10 mouse cellular contexts compared by ENCODE assay signal in genomic region chr7:44464511-44464910, GRCm38 (mm10). TPM values are rescaled to one million over a fixed set of nuclear protein-coding genes. Genes with fewer than 3 reads are reported as not detected.
A peak's percentile ranks its signal among the peaks of the same experiment; 100 is the strongest.
DNase-seq lines count a peak whose midpoint lies in the region; ATAC-seq lines count a peak whose summit lies in the region.
"Had no signal": no experiment of that assay in that cellular context is flagged by ENCODE, and none has a peak within 500 bp of the region (broad histone marks: within the 10 kb centered on the region; RNA-seq: fewer than 3 reads in every experiment).

No protein-coding gene starts in this region.

- no peak overlapping the region for H3K4me3 ChIP-seq in midbrain, embryonic 10.5 days

- no peak for ATAC-seq in granulocyte monocyte progenitor cell, adult 5-6 weeks (replicated peaks; ENCODE audit: poor library complexity, severe bottlenecking)

- peaks cover 52% of the 10 kb centered on the region for H3K27me3 ChIP-seq in midbrain, embryonic 10.5 days (ENCODE audit: low read depth, poor library complexity, severe bottlenecking)

- no peaks in the 10 kb centered on the region for H3K9me3 ChIP-seq in midbrain, embryonic 10.5 days (replicated peaks)

- DNase-seq in ES-CJ7 (ENCODE audit: low read depth, low spot score) = peak; percentile 20
- DNase-seq in cerebellum, postnatal 10 days = peak; percentile 98 to 99
- DNase-seq in layer of hippocampus, adult 11-12 months (ENCODE audit: low spot score) = peak; percentile 88
- DNase-seq in midbrain, embryonic 10.5 days (ENCODE audit: low spot score) = peak; percentile 40
- no peak for DNase-seq in Muller cell, postnatal 12 days (ENCODE audit: inconsistent ontology term)
- no peak for DNase-seq in gastrocnemius, postnatal 10 days
- DNase-seq in heart, postnatal 4 days = no peak

- 24% methylated on average over 4 of the region's 4 CpGs for WGBS in midbrain, embryonic 10.5 days

- peaks cover 68% of the 10 kb centered on the region for H3K4me1 ChIP-seq in midbrain, embryonic 10.5 days

- H3K27ac ChIP-seq in midbrain, embryonic 10.5 days (replicated peaks) = no peak overlapping the region; the same call in 1 of the 2 replicates

- peaks cover 50% of the 10 kb centered on the region for H3K36me3 ChIP-seq in midbrain, embryonic 10.5 days

RNA-seq across cellular contexts. Expression of gene Aspdh, which starts 0.7 kb away (rescaled TPM):
- polyA plus RNA-seq in midbrain, embryonic 10.5 days (2016; fragmentation: Nextera tagmentation; extraction: Ambion mirVana) = 0.99 and 2.0 TPM in 2 replicates
- not detected for total RNA-seq in gastrocnemius, postnatal 10 days (2021)
- total RNA-seq in heart, postnatal 4 days (2021) = 1 to 10 TPM; 2.2 TPM
- total RNA-seq in granulocyte monocyte progenitor cell, adult 5-6 weeks (2014; fragmentation: Nextera tagmentation) = not detected in 2 replicates
- not detected in 2 replicates for total RNA-seq in granulocyte monocyte progenitor cell, adult 5-6 weeks (2017)
- total RNA-seq: G1E had no signal
- polyA plus RNA-seq: G1E had no signal

RNA-seq across cellular contexts. Expression of gene Josd2, which starts 3.3 kb away (rescaled TPM):
- polyA plus RNA-seq in midbrain, embryonic 10.5 days (2016; fragmentation: Nextera tagmentation; extraction: Ambion mirVana) = 71.6 and 76.8 TPM in 2 replicates
- total RNA-seq in gastrocnemius, postnatal 10 days (2021) = 10 to 100 TPM; 61.5 to 68.3 TPM
- total RNA-seq in heart, postnatal 4 days (2021) = 10 to 100 TPM; 71.8 to 81.4 TPM
- 26.4 and 62.3 TPM in 2 replicates for total RNA-seq in granulocyte monocyte progenitor cell, adult 5-6 weeks (2014; fragmentation: Nextera tagmentation)
- total RNA-seq in granulocyte monocyte progenitor cell, adult 5-6 weeks (2017) = 15.9 and 31.2 TPM in 2 replicates

RNA-seq across cellular contexts. Expression of gene Emc10, which starts 31.8 kb away (rescaled TPM):
- polyA plus RNA-seq in midbrain, embryonic 10.5 days (2016; fragmentation: Nextera tagmentation; extraction: Ambion mirVana) = 104 and 108 TPM in 2 replicates
- 10 to 100 TPM; 50.8 to 52.6 TPM for total RNA-seq in gastrocnemius, postnatal 10 days (2021)
- total RNA-seq in heart, postnatal 4 days (2021) = 10 to 100 TPM; 91.4 to 93.4 TPM
- 63.1 and 126 TPM in 2 replicates for total RNA-seq in granulocyte monocyte progenitor cell, adult 5-6 weeks (2014; fragmentation: Nextera tagmentation)
- total RNA-seq in granulocyte monocyte progenitor cell, adult 5-6 weeks (2017) = 33.7 and 42.0 TPM in 2 replicates

RNA-seq across cellular contexts. Expression of gene Fam71e1, which starts 31.9 kb away (rescaled TPM):
- polyA plus RNA-seq in midbrain, embryonic 10.5 days (2016; fragmentation: Nextera tagmentation; extraction: Ambion mirVana) = 20.5 and 27.6 TPM in 2 replicates
- total RNA-seq in gastrocnemius, postnatal 10 days (2021) = 1 to 10 TPM; 4.3 to 5.7 TPM
- total RNA-seq in heart, postnatal 4 days (2021) = 1 to 10 TPM; 6.3 to 6.7 TPM
- 12.3 TPM in 1 of 2 replicates, not detected in the other for total RNA-seq in granulocyte monocyte progenitor cell, adult 5-6 weeks (2014; fragmentation: Nextera tagmentation)
- 0.67 and 3.0 TPM in 2 replicates for total RNA-seq in granulocyte monocyte progenitor cell, adult 5-6 weeks (2017)

RNA-seq across cellular contexts. Expression of gene Lrrc4b, which starts 35.7 kb away (rescaled TPM):
- 2.4 and 3.5 TPM in 2 replicates for polyA plus RNA-seq in midbrain, embryonic 10.5 days (2016; fragmentation: Nextera tagmentation; extraction: Ambion mirVana)
- 1 to 10 TPM; 1.9 to 2.5 TPM for total RNA-seq in gastrocnemius, postnatal 10 days (2021)
- total RNA-seq in heart, postnatal 4 days (2021) = 10 to 100 TPM; 50.2 to 51.9 TPM
- total RNA-seq in granulocyte monocyte progenitor cell, adult 5-6 weeks (2014; fragmentation: Nextera tagmentation) = not detected in 2 replicates
- total RNA-seq in granulocyte monocyte progenitor cell, adult 5-6 weeks (2017) = not detected in 2 replicates
- polyA plus RNA-seq: G1E; liver, embryonic 16.5 days had no signal

Comparison
In these comparisons a context has a peak if more than half of its experiments do, and no peak if none do; other contexts are left out.
1. DNase-seq: peak in ES-CJ7 (single experiment), cerebellum, postnatal 10 days (2 of 2), layer of hippocampus, adult 11-12 months (single experiment) and midbrain, embryonic 10.5 days (single experiment); none in Muller cell, postnatal 12 days (single experiment), gastrocnemius, postnatal 10 days (single experiment) and heart, postnatal 4 days (single experiment).